Comparison of ENCODE assay signal across 25 mouse cellular contexts in the genomic region with DNA sequence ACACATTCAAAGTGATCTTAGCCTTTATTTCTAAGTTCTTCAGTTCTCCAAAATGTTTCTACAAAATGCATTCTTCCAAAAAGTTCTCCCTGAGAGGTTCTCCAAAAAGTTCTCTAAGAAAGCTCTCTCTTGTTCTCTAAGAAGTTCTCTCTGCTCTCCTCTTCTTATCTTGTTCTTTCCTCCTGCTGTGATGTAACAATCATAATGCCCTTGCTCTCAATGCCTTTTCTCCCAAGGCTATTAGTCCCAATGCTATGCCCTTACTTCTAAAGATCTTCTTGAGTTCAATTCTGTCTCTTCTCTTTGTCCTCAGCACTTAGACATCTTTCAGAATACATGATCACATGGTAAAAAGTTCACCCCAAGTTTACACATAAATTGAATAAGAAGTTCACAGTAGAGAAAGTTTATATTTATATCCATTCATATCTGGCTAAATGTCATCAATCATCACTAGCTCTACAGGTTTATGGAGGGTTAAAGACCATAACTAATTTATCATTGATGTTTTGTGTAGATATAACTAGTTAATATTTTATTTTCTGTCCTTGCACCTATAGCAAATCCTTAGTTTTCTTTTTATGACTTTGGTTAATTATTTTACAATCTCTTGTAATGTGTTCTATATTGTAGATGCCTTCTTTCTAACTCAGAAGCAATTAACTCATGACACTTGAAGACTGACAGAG. TPM values are rescaled to one million over a fixed set of nuclear protein-coding genes. Genes with fewer than 3 reads are reported as not detected.
"Had no signal": no experiment of that assay in that cellular context is flagged by ENCODE, and none has a peak within 500 bp of the region (broad histone marks: within the 10 kb centered on the region; RNA-seq: fewer than 3 reads in every experiment).

No protein-coding gene starts in this region.

- H3K4me3 ChIP-seq: neural tube, embryonic 12.5 days; neural tube, embryonic 13.5 days; neural tube, embryonic 15.5 days; stomach, embryonic 15.5 days had no signal

- H3K27ac ChIP-seq: neural tube, embryonic 12.5 days; neural tube, embryonic 13.5 days; neural tube, embryonic 15.5 days; stomach, embryonic 15.5 days; stomach, postnatal 0 days had no signal

- H3K9ac ChIP-seq: neural tube, embryonic 12.5 days; neural tube, embryonic 13.5 days; neural tube, embryonic 15.5 days; stomach, embryonic 15.5 days had no signal

- H3K4me1 ChIP-seq: neural tube, embryonic 12.5 days; neural tube, embryonic 13.5 days; neural tube, embryonic 15.5 days; stomach, embryonic 15.5 days had no signal

- DNase-seq: retina, postnatal 1 day; right cerebral cortex, adult 18-20 months; right cerebral cortex, postnatal 14 days; right cerebral cortex, postnatal 25 days; right cerebral cortex, postnatal 4 days; spleen, adult 18-20 months; thymus, adult 18-20 months; thymus, adult 2 months; thymus, postnatal 14 days; thymus, postnatal 25 days; thymus, postnatal 36 days; thymus, postnatal 4 days had no signal

- H3K9me3 ChIP-seq: neural tube, embryonic 12.5 days; neural tube, embryonic 13.5 days; neural tube, embryonic 15.5 days; stomach, embryonic 15.5 days had no signal

- H3K36me3 ChIP-seq: neural tube, embryonic 12.5 days; neural tube, embryonic 13.5 days; neural tube, embryonic 15.5 days; stomach, embryonic 15.5 days had no signal

- H3K27me3 ChIP-seq: neural tube, embryonic 12.5 days; neural tube, embryonic 13.5 days; neural tube, embryonic 15.5 days; stomach, embryonic 15.5 days had no signal

- H3K4me2 ChIP-seq: neural tube, embryonic 12.5 days; neural tube, embryonic 13.5 days; neural tube, embryonic 15.5 days; stomach, embryonic 15.5 days had no signal

RNA-seq across cellular contexts. Expression of gene Olfr1406, which starts 16.1 kb away (rescaled TPM):
- polyA plus RNA-seq: neural tube, embryonic 12.5 days; neural tube, embryonic 14.5 days; neural tube, embryonic 15.5 days; small intestine, adult 2 months; spleen, adult 2 months; stomach, embryonic 14.5 days; stomach, embryonic 15.5 days; stomach, embryonic 16.5 days; stomach, postnatal 0 days; testis, adult 2 months; thymus, adult 2 months; thymus, postnatal 0 days; urinary bladder, adult 2 months had no signal

RNA-seq across cellular contexts. Expression of gene Olfr218, which starts 23.3 kb away (rescaled TPM):
- polyA plus RNA-seq: neural tube, embryonic 12.5 days; neural tube, embryonic 13.5 days; neural tube, embryonic 14.5 days; neural tube, embryonic 15.5 days; small intestine, adult 2 months; spleen, adult 2 months; stomach, embryonic 14.5 days; stomach, embryonic 15.5 days; stomach, embryonic 16.5 days; stomach, postnatal 0 days; testis, adult 2 months; thymus, adult 2 months; thymus, postnatal 0 days; urinary bladder, adult 2 months had no signal

RNA-seq across cellular contexts. Expression of gene Olfr1408, which starts 37.1 kb away (rescaled TPM):
- polyA plus RNA-seq: neural tube, embryonic 12.5 days; neural tube, embryonic 13.5 days; neural tube, embryonic 14.5 days; neural tube, embryonic 15.5 days; small intestine, adult 2 months; spleen, adult 2 months; stomach, embryonic 14.5 days; stomach, embryonic 15.5 days; stomach, embryonic 16.5 days; stomach, postnatal 0 days; testis, adult 2 months; thymus, adult 2 months; thymus, postnatal 0 days; urinary bladder, adult 2 months had no signal

RNA-seq across cellular contexts. Expression of gene Olfr1404, which starts 37.9 kb away (rescaled TPM):
- polyA plus RNA-seq: neural tube, embryonic 12.5 days; neural tube, embryonic 13.5 days; neural tube, embryonic 14.5 days; neural tube, embryonic 15.5 days; small intestine, adult 2 months; spleen, adult 2 months; stomach, embryonic 14.5 days; stomach, embryonic 15.5 days; stomach, embryonic 16.5 days; stomach, postnatal 0 days; testis, adult 2 months; thymus, adult 2 months; thymus, postnatal 0 days; urinary bladder, adult 2 months had no signal

RNA-seq across cellular contexts. Expression of gene Fcer1a, which starts 52.7 kb away (rescaled TPM):
- polyA plus RNA-seq: neural tube, embryonic 12.5 days; neural tube, embryonic 13.5 days; neural tube, embryonic 14.5 days; neural tube, embryonic 15.5 days; small intestine, adult 2 months; stomach, embryonic 14.5 days; stomach, embryonic 15.5 days; testis, adult 2 months had no signal
